Mouse (Mus musculus): Measurements from ENCODE around the gene Cdkn2a. TPM values are rescaled to one million over a fixed set of nuclear protein-coding genes. Genes with fewer than 3 reads are reported as not detected.

Cdkn2a gene
- not detected in 2 replicates for polyA plus RNA-seq (2014; fragmentation: Nextera tagmentation; extraction: Ambion mirVana)

- H3K27ac ChIP-seq (replicated peaks in 1 of 2; ENCODE audit: control insufficient read depth in 1 of 2, insufficient read depth in 1 of 2, low read depth in 2 of 2, low read length in 2 of 2), result no peak within 1 kb of the TSS
- ATAC-seq (ENCODE audit: insufficient number of reproducible peaks, insufficient read depth, low FRiP score, low read depth), result peak; percentile 78
- H3K4me3 ChIP-seq (ENCODE audit: control insufficient read depth in 1 of 2, insufficient read depth in 1 of 2, low read depth in 1 of 2, low read length in 2 of 2), result peak within 1 kb of the TSS; percentile 64
- no peaks in the 10 kb centered on the region for H3K9me3 ChIP-seq (ENCODE audit: control insufficient read depth, low read length)
- WGBS, result 1% methylated on average over 87 of the region's 117 CpGs
- H3K9ac ChIP-seq (ENCODE audit: low read length), result peak within 1 kb of the TSS; percentile 64
- H3K36me3 ChIP-seq (ENCODE audit: control insufficient read depth, insufficient read depth, low read length), result no peaks in the 10 kb centered on the region
- H3K4me2 ChIP-seq (ENCODE audit: low read length), result peak within 1 kb of the TSS; percentile 99
- H3K4me1 ChIP-seq (ENCODE audit: control insufficient read depth in 2 of 2, insufficient read depth in 2 of 2, low read length in 2 of 2), result peaks cover 0 to 5% of the 10 kb centered on the region in 2 experiments; a peak in 2 of 4 replicates
- H3K27me3 ChIP-seq (ENCODE audit: control insufficient read depth, insufficient read depth, low read length), result peaks cover 88% of the 10 kb centered on the region
These were observed at the start of gene Cdkn2a for GRCm38 (mm10) chr4:89294486-89295440. Cdkn2a (minus strand) TSS chr4:89294653.

- Histone ChIP-seq H3K4me2 (ENCODE audit: low read length) (no peak overlapping the region), H3K27me3 (ENCODE audit: control insufficient read depth, insufficient read depth, low read length) (peaks cover 25% of the 10 kb centered on the region), H3K9ac (ENCODE audit: low read length) (no peak overlapping the region), H3K4me3 (ENCODE audit: control insufficient read depth in 1 of 2, insufficient read depth in 1 of 2, low read depth in 1 of 2, low read length in 2 of 2) (no peak overlapping the region), H3K4me1 (ENCODE audit: control insufficient read depth in 2 of 2, insufficient read depth in 2 of 2, low read length in 2 of 2) (no peaks in the 10 kb centered on the region; a peak in 1 of 4 replicates), H3K27ac (replicated peaks in 1 of 2; ENCODE audit: control insufficient read depth in 1 of 2, insufficient read depth in 1 of 2, low read depth in 2 of 2, low read length in 2 of 2) (no peak overlapping the region), H3K9me3 (ENCODE audit: control insufficient read depth, low read length) (no peaks in the 10 kb centered on the region), H3K36me3 (ENCODE audit: control insufficient read depth, insufficient read depth, low read length) (no peaks in the 10 kb centered on the region)
- whole genome bisulfite sequencing, result 8% methylated on average over 13 of the region's 13 CpGs
- no peak for ATAC-seq (ENCODE audit: insufficient number of reproducible peaks, insufficient read depth, low FRiP score, low read depth)
These were observed 19.0 kb upstream of the Cdkn2a start for GRCm38 (mm10) chr4:89313461-89313860.

- Histone ChIP-seq H3K27me3 (ENCODE audit: control insufficient read depth, insufficient read depth, low read length) (peaks cover 53% of the 10 kb centered on the region), H3K9me3 (ENCODE audit: control insufficient read depth, low read length) (no peaks in the 10 kb centered on the region), H3K27ac (replicated peaks in 1 of 2; ENCODE audit: control insufficient read depth in 1 of 2, insufficient read depth in 1 of 2, low read depth in 2 of 2, low read length in 2 of 2) (0 out of 4 replicates have a peak within 1 kb of the TSS, but pooled peaks of 1 of the 2 experiments have one; percentile 12), H3K4me2 (ENCODE audit: low read length) (peak within 1 kb of the TSS; percentile 97), H3K4me1 (ENCODE audit: control insufficient read depth in 2 of 2, insufficient read depth in 2 of 2, low read length in 2 of 2) (no peaks in the 10 kb centered on the region; a peak in 2 of 4 replicates), H3K9ac (ENCODE audit: low read length) (peak within 1 kb of the TSS; percentile 63), H3K36me3 (ENCODE audit: control insufficient read depth, insufficient read depth, low read length) (no peaks in the 10 kb centered on the region), H3K4me3 (ENCODE audit: control insufficient read depth in 1 of 2, insufficient read depth in 1 of 2, low read depth in 1 of 2, low read length in 2 of 2) (peak within 1 kb of the TSS; percentile 67)
- WGBS, result under 1% methylated on average over 60 of the region's 61 CpGs
- peak; percentile 94 for ATAC-seq (ENCODE audit: insufficient number of reproducible peaks, insufficient read depth, low FRiP score, low read depth)
These were observed 16.2 kb upstream of the Cdkn2a start, which contains the start of gene Cdkn2b for GRCm38 (mm10) chr4:89310491-89311254. Cdkn2b (minus strand) TSS chr4:89311039.

GRCm38 (mm10) chr4:89309996-89310395 is 15.5 kb upstream of the Cdkn2a start:
- Histone ChIP-seq H3K9ac (ENCODE audit: low read length) (no peak overlapping the region), H3K27me3 (ENCODE audit: control insufficient read depth, insufficient read depth, low read length) (peaks cover 60% of the 10 kb centered on the region), H3K4me1 (ENCODE audit: control insufficient read depth in 2 of 2, insufficient read depth in 2 of 2, low read length in 2 of 2) (no peaks in the 10 kb centered on the region; a peak in 2 of 4 replicates), H3K4me3 (ENCODE audit: control insufficient read depth in 1 of 2, insufficient read depth in 1 of 2, low read depth in 1 of 2, low read length in 2 of 2) (peak overlapping the region; percentile 67), H3K9me3 (ENCODE audit: control insufficient read depth, low read length) (no peaks in the 10 kb centered on the region), H3K36me3 (ENCODE audit: control insufficient read depth, insufficient read depth, low read length) (no peaks in the 10 kb centered on the region), H3K27ac (replicated peaks in 1 of 2; ENCODE audit: control insufficient read depth in 1 of 2, insufficient read depth in 1 of 2, low read depth in 2 of 2, low read length in 2 of 2) (no peak overlapping the region), H3K4me2 (ENCODE audit: low read length) (peak overlapping the region; percentile 97)
- 2% methylated on average over 11 of the region's 11 CpGs for WGBS
- no peak for ATAC-seq (ENCODE audit: insufficient number of reproducible peaks, insufficient read depth, low FRiP score, low read depth)

- Histone ChIP-seq H3K9me3 (ENCODE audit: control insufficient read depth, low read length) (no peaks in the 10 kb centered on the region), H3K27me3 (ENCODE audit: control insufficient read depth, insufficient read depth, low read length) (peaks cover 79% of the 10 kb centered on the region), H3K9ac (ENCODE audit: low read length) (no peak overlapping the region), H3K4me1 (ENCODE audit: control insufficient read depth in 2 of 2, insufficient read depth in 2 of 2, low read length in 2 of 2) (no peaks in the 10 kb centered on the region; a peak in 2 of 4 replicates), H3K4me3 (ENCODE audit: control insufficient read depth in 1 of 2, insufficient read depth in 1 of 2, low read depth in 1 of 2, low read length in 2 of 2) (no peak overlapping the region), H3K4me2 (ENCODE audit: low read length) (no peak overlapping the region), H3K36me3 (ENCODE audit: control insufficient read depth, insufficient read depth, low read length) (no peaks in the 10 kb centered on the region), H3K27ac (replicated peaks in 1 of 2; ENCODE audit: control insufficient read depth in 1 of 2, insufficient read depth in 1 of 2, low read depth in 2 of 2, low read length in 2 of 2) (no peak overlapping the region)
- ATAC-seq (ENCODE audit: insufficient number of reproducible peaks, insufficient read depth, low FRiP score, low read depth), result no peak
- 15% methylated on average over 3 of the region's 3 CpGs for WGBS
These were observed 13.5 kb upstream of the Cdkn2a start for GRCm38 (mm10) chr4:89308001-89308400.

- no peak overlapping the region for H3K4me2 ChIP-seq (ENCODE audit: low read length)
- no peak overlapping the region for H3K4me3 ChIP-seq (ENCODE audit: control insufficient read depth in 1 of 2, insufficient read depth in 1 of 2, low read depth in 1 of 2, low read length in 2 of 2)
- no peaks in the 10 kb centered on the region for H3K36me3 ChIP-seq (ENCODE audit: control insufficient read depth, insufficient read depth, low read length)
- H3K27me3 ChIP-seq (ENCODE audit: control insufficient read depth, insufficient read depth, low read length), result peaks cover 81% of the 10 kb centered on the region
- 4% methylated on average over 25 of the region's 25 CpGs for WGBS
- no peak overlapping the region for H3K9ac ChIP-seq (ENCODE audit: low read length)
- H3K9me3 ChIP-seq (ENCODE audit: control insufficient read depth, low read length), result no peaks in the 10 kb centered on the region
- no peak overlapping the region for H3K27ac ChIP-seq (replicated peaks in 1 of 2; ENCODE audit: control insufficient read depth in 1 of 2, insufficient read depth in 1 of 2, low read depth in 2 of 2, low read length in 2 of 2)
- H3K4me1 ChIP-seq (ENCODE audit: control insufficient read depth in 2 of 2, insufficient read depth in 2 of 2, low read length in 2 of 2), result no peaks in the 10 kb centered on the region; a peak in 2 of 4 replicates
- no peak for ATAC-seq (ENCODE audit: insufficient number of reproducible peaks, insufficient read depth, low FRiP score, low read depth)
These were observed 12.4 kb upstream of the Cdkn2a start for GRCm38 (mm10) chr4:89306798-89307365.

GRCm38 (mm10) chr4:89305691-89306090 is 11.2 kb upstream of the Cdkn2a start:
- H3K4me3 ChIP-seq (ENCODE audit: control insufficient read depth in 1 of 2, insufficient read depth in 1 of 2, low read depth in 1 of 2, low read length in 2 of 2), result no peak overlapping the region
- no peak overlapping the region for H3K27ac ChIP-seq (replicated peaks in 1 of 2; ENCODE audit: control insufficient read depth in 1 of 2, insufficient read depth in 1 of 2, low read depth in 2 of 2, low read length in 2 of 2)
- peaks cover 91% of the 10 kb centered on the region for H3K27me3 ChIP-seq (ENCODE audit: control insufficient read depth, insufficient read depth, low read length)
- ATAC-seq (ENCODE audit: insufficient number of reproducible peaks, insufficient read depth, low FRiP score, low read depth), result no peak
- H3K9me3 ChIP-seq (ENCODE audit: control insufficient read depth, low read length), result no peaks in the 10 kb centered on the region
- H3K4me1 ChIP-seq (ENCODE audit: control insufficient read depth in 2 of 2, insufficient read depth in 2 of 2, low read length in 2 of 2), result no peaks in the 10 kb centered on the region; a peak in 1 of 4 replicates
- WGBS, result 9% methylated on average over 3 of the region's 3 CpGs
- no peaks in the 10 kb centered on the region for H3K36me3 ChIP-seq (ENCODE audit: control insufficient read depth, insufficient read depth, low read length)
- H3K9ac ChIP-seq (ENCODE audit: low read length), result no peak overlapping the region
- H3K4me2 ChIP-seq (ENCODE audit: low read length), result no peak overlapping the region
